Mouse (Mus musculus): Measurements from ENCODE around the gene Plch2. TPM values are rescaled to one million over a fixed set of nuclear protein-coding genes. Genes with fewer than 3 reads are reported as not detected.

The Plch2 gene
- total and polyA plus RNA-seq, 3 experiments, result 0.40 to 4.8 (median 0.83) TPM

DNA sequence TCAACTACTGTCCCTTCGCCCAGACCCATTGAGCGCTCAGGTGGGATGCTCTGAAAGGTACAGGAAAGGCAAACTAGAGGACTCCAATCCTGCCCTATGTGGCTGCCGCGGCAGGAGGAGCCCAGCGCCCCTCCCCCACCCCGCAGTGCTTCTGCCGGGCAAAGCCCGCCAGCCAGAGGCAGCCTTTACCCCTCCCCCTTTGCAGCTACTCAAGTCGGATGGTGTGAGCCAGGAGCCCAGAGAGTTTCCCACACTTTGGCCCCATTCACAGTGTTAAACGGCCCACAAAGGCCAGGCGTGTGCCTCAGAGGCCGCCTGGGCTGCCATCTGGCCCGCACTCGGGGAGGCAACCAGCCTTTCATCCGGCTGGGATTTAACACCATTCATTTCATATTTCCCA, 98.4 kb downstream of the Plch2 start:
- no peak for DNase-seq

- no peak for DNase-seq
These were observed 99.1 kb downstream of the Plch2 start for GRCm38 (mm10) chr4:154957289-154957993.

- no peak for DNase-seq
These were observed 100.0 kb downstream of the Plch2 start for GRCm38 (mm10) chr4:154956604-154957003.

- DNase-seq, result no peak
These were observed 103.9 kb downstream of the Plch2 start for GRCm38 (mm10) chr4:154952461-154953241.

- no peak for DNase-seq
These were observed 107.0 kb downstream of the Plch2 start for GRCm38 (mm10) chr4:154949589-154949982.

DNA sequence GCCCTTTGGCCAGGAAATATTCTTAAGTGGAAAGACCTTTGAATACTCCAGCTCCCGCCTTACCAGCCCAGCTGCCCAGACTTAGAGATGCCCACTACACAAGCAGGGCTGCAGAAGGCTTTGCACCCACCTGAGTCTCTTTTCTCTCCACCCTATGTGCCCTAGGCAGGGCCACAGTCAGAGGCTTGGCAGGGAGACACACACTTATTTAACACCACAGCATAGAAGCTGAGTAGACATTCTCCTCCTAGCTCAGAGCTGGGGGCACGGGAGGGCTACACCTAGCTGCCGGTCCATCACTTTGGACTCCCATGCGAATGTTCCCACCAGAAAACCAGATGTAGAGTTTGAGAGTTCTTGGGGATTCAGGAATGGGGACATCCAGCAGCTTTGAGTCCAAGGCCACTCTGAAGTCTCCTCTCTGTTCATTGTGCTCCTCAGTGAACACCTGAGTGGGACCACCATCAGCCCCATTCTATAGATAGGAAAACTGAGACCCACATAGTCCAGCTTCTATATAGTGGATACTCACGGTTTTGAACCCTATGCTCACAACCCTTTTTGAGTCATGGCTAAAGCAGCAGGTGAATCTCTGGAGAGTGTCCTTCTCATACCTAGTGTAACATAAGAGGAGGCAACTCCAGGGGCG, 107.5 kb downstream of the Plch2 start:
- DNase-seq, result no peak

DNA sequence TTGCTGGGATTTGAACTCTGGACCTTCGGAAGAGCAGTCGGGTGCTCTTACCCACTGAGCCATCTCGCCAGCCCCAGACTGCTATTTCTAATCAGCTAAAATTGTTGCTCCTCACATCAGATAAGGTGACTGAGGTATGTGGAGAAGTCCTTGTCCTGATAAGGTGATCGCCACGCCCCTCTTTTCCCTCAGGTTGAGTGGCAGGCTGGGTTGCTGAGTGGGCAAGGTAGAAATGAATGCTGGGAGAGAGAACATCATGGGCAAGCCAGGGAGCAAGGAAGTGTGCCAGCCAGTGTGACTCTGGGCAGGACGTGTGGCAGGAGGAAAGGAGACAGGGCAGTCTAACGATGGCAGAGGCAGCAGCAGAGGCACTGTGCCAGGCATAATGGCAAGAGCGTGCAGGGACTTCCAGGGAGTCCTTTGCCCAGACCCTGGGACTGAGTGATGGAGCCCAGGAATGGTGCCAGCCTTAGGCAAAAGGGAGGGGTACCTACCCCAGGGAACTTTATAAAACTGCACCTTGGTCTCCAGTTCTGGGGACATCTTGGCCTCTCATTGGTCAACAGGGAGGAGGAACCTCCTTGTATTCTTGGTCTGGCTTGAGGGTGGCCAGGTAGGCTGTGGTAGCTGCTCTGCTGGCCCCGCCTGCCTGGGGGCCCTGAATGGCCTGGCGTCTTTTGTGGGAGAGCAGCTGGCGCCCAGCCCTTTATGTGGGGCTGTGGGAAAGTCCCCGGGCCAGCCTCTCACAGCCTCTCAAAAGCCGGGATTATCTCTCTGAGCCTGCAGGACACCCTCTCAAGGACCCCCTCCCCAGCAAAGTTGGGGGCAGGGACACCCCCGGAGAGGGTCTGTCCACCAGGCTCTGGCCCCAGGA, 108.3 kb downstream of the Plch2 start:
- DNase-seq, result no peak

DNA sequence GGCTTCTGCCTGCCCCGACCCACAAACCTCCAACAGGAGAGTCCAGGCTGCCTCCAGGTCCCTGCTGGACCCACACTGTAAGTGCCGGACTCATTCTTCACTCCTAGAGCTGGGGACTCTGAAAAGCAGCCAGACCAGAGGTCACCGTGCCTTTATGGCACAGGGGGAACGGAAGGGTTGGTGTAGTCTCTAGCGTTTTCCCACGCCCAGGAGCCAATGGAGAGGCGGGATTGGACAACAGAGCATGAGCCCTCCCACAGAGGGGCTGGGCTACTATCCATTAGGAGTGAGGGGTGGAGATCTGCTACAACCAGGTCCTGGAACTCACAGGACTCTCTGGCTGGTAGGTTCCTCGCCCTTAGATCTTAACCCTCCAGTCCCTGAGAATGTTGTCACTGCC, 110.3 kb downstream of the Plch2 start:
- DNase-seq, result peak; percentile 85

- peak; percentile 84 for DNase-seq
These were observed 112.4 kb downstream of the Plch2 start for GRCm38 (mm10) chr4:154944121-154944590.

GRCm38 (mm10) chr4:154943323-154944039, 113.1 kb downstream of the Plch2 start:
- DNase-seq, result no peak

DNA sequence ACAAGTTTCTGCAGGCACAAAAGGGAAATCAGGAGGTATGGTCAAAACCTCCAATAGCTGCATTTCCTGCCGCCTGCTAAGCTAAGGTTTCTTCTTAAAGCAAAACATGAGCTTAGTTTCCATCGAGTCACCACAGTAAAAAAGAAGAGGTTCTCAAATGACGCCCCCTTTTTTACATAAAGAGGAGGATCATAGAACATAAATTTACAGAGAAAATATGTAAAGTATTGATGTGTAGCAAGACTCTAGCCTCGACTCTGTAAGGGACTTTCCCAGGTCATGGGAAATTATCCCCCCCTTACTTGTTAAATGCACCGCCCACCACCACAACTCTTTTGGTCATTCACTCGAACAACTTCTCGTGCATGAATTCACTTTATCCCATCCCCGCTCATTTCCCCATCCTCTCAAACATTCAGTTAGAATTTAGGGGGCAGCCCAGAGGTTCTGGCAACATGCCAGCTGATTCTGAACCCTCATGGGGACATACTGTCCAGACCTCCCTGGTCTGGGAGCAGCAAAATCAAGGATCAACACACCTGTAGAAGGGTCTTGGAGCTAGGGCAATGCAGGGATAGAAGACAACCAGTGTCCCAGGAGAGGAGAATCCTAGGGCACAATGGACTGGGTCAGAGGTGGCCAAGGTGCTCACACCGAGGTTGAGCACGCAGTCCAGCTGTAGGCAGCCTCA, 113.8 kb downstream of the Plch2 start:
- DNase-seq, result no peak

DNA sequence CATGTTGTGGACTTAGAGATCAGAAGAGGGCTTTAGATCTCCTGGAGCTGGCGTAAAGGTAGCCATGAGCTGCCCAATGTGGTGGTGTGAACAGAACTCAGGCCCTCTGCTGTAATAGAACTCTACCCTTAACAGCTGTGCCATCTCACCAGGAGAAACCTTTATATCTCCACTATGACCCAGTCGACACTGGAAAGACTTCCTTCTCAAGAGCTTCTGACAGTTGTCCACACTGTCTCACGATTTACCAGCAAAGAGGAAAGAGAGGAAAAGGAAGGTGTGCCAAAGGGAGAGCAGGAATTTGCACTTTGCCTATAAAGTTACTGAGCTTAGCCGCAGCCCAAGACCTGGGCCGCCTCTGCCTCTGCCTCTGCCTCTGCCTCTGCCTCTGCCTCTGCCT, 114.8 kb downstream of the Plch2 start:
- DNase-seq, result no peak

- no peak for DNase-seq
These were observed 116.4 kb downstream of the Plch2 start for GRCm38 (mm10) chr4:154940156-154940555.

DNA sequence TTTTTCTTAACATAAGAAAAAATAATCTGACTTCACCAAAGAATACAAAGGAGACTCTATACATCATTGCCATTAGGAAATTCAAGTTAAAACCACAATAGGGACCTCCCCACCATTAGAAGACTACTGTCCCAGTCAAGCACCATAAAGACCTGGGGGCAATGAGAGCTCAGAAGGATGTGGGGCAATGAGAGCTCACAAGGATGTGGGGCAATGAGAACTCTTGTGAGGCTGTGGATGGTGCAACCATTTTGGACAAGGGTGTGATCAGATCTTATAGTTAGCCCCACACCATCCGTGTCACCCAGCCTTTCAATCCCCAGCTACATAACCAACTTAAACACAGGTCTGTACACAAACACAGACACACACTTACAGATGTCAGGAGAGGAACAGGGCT, 118.8 kb downstream of the Plch2 start:
- DNase-seq, result no peak

GRCm38 (mm10) chr4:154936542-154937255, 119.9 kb downstream of the Plch2 start:
- DNase-seq, result no peak

- no peak for DNase-seq
These were observed 120.8 kb downstream of the Plch2 start for GRCm38 (mm10) chr4:154935788-154936187.

- no peak for DNase-seq
These were observed 121.8 kb downstream of the Plch2 start for GRCm38 (mm10) chr4:154934800-154935199.

DNA sequence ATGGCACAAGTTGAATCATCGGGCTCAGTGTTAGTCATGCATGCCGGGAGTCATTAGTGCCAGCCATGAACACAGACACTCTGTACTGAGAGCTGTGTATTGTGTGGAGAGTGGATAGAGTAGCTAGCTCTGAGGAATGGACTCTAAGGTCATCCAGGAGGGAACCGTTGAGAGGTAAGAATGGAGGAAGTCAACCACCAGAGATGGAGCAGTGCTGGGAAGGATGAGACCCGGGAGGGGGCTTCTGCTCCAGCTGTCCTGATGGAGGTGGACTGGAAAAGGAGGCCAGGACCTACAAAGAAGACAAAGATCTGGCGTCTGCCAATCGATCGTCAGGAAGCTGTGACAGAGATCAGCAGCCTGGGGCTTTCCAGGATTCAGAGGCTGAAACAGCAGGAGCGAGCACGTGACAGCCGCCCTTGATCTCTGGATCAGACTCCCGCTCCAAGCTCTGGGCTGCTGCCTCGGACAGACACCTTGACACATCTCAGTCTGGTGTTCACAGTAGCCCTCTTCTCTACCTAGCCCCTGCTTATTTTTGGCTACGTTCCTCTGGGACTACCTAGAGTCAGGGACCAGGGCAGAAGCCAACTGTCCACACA, 123.2 kb downstream of the Plch2 start:
- peak; percentile 57 for DNase-seq

All from adrenal gland, adult 2 months (tissue).